Mouse (Mus musculus) midbrain, embryonic 12.5 days (tissue): ENCODE data around the gene Calu. TPM values are rescaled to one million over a fixed set of nuclear protein-coding genes. Genes with fewer than 3 reads are reported as not detected.

ENCODE experiments used
- microRNA-seq: library from miRNA; unstranded; fragments of <30 nt; microRNA quantifications from one replicate; pipeline ENCODE4, GENCODE M21; 2017
- polyA plus RNA-seq: library from polyadenylated mRNA; unstranded; fragments of >200 nt; fragmentation: Nextera tagmentation; extraction: Ambion mirVana; gene quantifications from 2 replicates; pipeline ENCODE4 v1.2.1, GENCODE M21; 2016

The Calu gene
- polyA plus RNA-seq, 1 experiment from 2014 or later: 225 TPM

Small RNA genes within 50 kb of the gene (microRNA-seq; reads per million reads assigned to microRNA genes)
- 0.93 reads per million for gene Gm26220
- not detected for gene Gm44354

Other genes starting within 250 kb of the Calu start
- 59.7 and 62.5 TPM in 2 replicates for gene Rbm28, start 183.1 kb upstream of the Calu start, polyA plus RNA-seq
- gene Prrt4, start 168.5 kb upstream of the Calu start, polyA plus RNA-seq: 1.3 and 1.6 TPM in 2 replicates
- 50.2 and 51.6 TPM in 2 replicates for gene Impdh1, start 131.7 kb upstream of the Calu start, polyA plus RNA-seq
- 29.7 and 31.0 TPM in 2 replicates for gene Hilpda, start 75.6 kb upstream of the Calu start, polyA plus RNA-seq
- gene Fam71f2, start 68.5 kb upstream of the Calu start, polyA plus RNA-seq: 0.60 and 1.2 TPM in 2 replicates
- not detected in 2 replicates for gene Fam71f1, start 28.9 kb upstream of the Calu start, polyA plus RNA-seq
- 0.13 and 0.35 TPM in 2 replicates for gene Opn1sw, start 40.4 kb downstream of the Calu start, polyA plus RNA-seq
- gene Ccdc136, start 48.2 kb downstream of the Calu start, polyA plus RNA-seq: 27.2 and 32.9 TPM in 2 replicates
- 5.4 and 6.3 TPM in 2 replicates for gene Flnc, start 85.2 kb downstream of the Calu start, polyA plus RNA-seq
- 210 and 211 TPM in 2 replicates for gene Atp6v1f, start 119.6 kb downstream of the Calu start, polyA plus RNA-seq
- not detected in 2 replicates for gene Atp6v1fnb, start 123.4 kb downstream of the Calu start, polyA plus RNA-seq
- gene Kcp, start 159.9 kb downstream of the Calu start, polyA plus RNA-seq: 13.7 and 17.2 TPM in 2 replicates
- 1.5 and 2.7 TPM in 2 replicates for gene Irf5, start 178.6 kb downstream of the Calu start, polyA plus RNA-seq